Mouse (Mus musculus) right cerebral cortex, postnatal 14 days (tissue): ENCODE measurements at regions not wholly inside any gene's neighbourhood (a gene's known extent, or its start where the extent isn't known, plus 50 kb on each side); places are given as distances from the start of the nearest gene placed in this dataset.
"Not testable (repeated sequence)": the region's sequence is repeated elsewhere in the genome, so short reads cannot be mapped to it uniquely, and the experiment has no call there.

Source experiments
- DNase-seq: peaks from one replicate; pipeline ENCODE4 v3.0.0; 2022

DNA sequence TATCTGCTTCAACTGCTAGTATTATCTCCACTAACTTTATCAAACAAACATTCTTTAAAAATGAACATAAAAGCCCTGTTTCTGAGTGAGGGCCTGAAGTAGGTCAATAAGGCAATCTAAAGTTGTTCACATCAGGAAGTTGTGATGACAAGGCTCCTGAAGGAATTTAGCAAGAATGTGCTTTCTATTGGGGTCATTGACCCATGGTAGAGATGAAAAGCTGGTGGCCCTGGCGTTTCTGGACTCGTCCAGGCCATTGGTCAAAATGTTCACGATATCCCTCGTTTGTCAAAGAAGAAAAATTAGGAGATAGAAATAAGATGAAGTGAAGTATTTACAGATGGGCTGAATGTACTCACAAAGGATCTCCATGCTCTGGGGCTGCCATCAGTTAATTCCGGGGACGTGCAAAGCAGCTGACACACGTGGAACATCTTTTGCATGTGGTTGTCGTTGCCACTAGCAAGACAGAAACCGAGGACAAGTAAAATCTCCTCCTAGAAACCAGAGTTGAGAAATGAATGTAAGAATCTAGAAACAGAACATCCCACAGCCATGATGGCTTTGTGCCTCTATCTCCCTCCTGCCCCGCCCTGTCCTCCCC, 134.1 kb downstream of the Snx18 start:
- DNase-seq, result no peak

DNA sequence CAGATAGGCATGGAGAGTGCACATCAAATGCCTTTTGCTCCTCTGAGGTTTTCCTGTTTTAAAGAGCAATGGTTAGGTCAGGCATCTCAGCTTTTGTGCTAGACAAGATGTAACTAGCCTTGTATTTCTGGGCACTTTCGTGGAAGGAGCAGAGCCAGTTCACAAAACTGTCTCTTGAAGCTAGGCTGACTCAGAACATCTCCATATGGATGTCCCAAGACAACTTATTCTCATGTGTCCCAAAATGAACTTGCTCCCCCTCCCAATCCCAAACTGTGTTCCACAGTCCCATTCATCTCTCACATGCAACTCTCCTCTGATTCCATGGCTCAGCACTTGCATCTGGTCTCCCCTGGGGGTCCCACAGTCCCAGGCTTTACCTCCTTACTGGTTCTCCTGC, 135.5 kb downstream of the Snx18 start:
- no peak for DNase-seq

DNA sequence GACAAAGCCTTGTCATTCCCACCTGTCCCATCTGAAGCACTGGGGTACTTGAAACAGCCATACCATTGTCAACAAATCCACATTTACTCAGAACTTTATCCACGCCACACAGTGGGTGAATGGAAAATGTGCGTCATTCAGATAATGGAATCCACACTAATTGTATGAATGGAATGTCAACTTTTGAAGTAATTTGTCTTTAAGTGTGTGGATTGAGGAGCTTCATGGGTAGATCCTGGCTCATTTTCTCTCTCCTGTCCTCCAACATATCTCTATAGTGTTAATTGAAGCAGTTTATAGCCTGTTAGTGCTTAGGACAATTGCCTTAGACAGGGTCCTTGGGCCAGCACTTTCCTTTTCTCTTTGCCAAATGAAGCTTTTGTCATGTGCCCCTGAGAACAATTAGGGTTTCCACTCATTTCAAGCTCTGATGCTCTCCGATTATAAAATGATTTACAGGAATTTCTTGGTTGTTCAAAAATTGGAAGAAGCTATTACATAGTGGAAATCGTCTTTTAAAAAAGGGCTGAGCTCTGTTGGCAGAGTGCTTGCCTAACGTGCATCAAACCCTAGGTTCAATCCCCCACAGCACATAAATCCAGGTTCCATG, 140.4 kb downstream of the Snx18 start:
- DNase-seq, result no peak

DNA sequence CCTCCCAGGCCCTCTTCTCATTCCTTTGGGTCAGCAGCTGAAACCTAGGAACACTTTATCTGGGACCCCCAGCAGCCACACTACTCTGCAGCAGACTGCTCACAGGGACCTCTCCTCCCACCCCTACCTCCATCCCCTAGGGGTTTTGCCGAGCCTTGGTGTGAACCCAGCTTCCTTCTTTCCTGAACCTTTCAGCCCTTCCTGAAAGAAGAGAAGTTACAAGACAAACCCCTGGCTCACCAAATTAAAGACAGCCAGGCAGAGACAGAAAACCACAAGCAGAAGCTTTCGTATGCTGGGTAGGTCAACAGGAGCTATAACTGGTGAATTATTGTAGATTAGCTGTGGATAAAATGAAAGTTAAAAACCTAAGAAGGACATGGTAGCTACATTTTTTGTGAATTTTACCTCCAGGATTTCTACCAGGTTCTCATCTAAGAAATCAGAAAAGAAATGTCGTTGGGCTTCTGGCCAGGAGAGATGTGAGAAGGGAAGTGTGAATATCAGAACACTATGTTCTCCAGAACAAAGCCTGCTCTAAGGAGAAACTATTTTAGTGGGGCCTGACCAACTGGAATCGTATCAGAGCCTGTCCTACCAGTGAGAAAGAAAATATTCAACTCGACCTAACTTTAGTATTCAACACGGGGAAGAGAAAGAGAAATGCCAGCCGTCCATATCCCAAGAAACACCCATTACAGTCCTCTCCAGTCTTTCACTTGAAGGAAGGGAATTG, 147.4 kb downstream of the Snx18 start:
- no peak for DNase-seq

GRCm38 (mm10) chr13:113464190-113465064, 153.9 kb downstream of the Snx18 start:
- no peak for DNase-seq

DNA sequence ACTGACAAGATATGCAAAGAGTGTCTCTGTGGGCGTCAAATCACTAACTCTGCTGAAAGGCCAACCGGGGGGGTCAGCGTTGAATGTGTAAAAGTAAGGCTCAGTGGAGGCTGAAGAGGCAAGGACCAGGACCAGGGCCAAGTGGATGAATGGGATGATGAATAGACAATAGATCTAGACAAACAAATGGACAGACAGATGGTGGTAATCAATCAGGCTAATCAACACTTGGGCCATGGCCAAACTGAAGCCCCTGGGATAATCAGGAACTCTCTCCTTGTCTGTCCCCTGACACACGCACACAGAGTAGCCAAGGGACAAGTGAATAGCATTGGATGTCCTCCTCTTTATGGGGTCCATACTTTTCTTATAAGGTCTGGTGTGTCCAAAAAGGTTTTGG, 154.9 kb downstream of the Snx18 start:
- no peak for DNase-seq

DNA sequence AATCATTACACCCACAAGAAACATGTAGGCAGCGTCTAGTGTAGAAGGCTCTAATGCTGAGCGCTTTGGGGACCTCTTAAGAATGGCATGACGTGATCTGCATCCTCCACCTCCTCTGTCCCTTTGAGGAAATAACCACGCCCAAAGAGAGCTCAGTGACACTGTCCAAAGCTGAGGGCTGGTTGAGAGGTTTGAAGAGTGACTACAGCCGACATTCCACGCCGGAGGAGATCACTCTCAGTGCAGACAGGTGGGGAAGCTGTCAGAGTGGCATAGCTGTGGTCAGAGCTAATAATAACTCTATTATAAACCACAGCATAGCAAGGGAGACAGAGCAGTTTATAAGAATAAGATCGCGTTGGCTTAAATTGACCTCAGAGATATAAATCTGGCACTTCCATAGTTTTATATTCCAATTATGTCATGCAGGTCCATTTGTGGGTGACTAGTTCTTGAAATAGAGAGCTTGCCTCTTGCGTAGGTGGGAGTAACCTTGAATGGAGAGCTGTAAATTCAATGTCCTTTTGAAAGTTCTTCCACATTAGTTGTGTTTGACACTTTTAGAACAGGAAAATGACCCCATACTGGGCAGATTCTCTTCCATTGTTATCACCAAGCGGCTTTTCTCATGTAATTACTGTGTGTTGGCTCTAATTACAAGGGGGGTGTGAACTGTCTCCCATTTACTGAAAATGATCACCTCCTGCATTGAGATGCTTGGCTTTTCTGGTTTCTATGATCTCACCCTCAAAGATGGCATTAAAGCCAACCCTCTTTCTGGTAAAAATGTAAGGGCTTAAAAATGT, 161.7 kb downstream of the BC067074 start:
- DNase-seq, result no peak

DNA sequence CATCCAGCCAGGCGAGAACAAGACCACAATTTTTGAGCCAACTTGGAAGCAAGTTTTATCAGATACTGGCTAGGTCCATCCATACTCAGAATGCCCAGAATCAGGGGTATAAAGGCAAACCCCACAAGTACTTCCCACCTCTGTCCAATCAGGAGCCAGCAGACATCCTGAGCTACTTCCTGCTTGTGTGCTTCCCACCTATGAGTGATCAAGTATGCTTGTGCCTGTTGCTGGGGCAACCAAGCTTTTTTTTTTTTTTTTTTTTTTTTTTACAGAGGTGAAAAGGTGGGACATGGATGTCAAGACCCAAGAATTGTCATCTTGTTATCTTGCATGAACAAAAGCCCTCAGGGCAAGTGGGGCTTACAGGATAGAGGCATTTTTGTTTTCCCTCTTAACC, 155.4 kb downstream of the BC067074 start:
- DNase-seq, result no peak

- DNase-seq, result no peak
These were observed 153.3 kb downstream of the BC067074 start for GRCm38 (mm10) chr13:113446226-113446625.

DNA sequence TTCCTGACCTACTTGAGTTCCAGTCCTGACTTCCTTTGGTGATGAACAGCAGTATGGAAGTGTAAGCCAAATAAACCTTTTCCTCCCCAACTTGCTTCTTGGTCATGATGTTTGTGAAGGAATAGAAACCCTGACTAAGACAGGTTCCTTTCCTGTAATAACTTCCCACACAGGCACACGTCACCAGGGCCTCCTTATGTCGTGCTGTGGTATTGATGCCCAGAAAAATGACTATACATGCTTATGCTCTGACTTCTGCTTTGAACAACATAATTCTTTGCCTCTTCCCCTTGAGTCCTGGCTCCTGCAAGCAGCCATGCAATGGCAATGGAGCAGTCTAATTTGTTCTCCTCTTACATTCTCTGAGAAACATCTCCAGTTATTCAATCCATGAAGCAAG, 151.5 kb downstream of the BC067074 start:
- not testable (repeated sequence) for DNase-seq

- no peak for DNase-seq
These were observed 150.1 kb downstream of the BC067074 start for GRCm38 (mm10) chr13:113443078-113443477.

- no peak for DNase-seq
These were observed 149.2 kb downstream of the BC067074 start for GRCm38 (mm10) chr13:113442169-113442568.

GRCm38 (mm10) chr13:113440137-113440536, 147.2 kb downstream of the BC067074 start:
- no peak for DNase-seq

DNA sequence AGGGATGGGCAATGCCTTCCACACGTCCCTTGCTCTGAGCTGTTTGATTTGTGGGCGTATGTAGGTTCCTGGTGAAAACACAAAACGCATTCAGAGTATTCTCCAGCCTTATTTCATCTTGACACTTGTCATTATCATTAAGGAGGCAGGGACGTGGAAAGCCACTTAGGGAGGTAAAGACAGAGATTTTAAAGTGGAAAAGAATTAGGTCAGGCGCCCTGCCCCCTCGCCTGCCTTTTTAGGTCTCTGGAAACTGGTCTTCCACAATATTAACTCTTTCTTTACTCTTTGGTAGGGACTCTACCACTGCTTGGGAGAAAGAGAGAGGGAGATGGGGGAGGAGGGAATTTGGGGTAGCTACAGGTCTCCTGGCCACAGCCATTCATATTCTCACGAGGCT, 146.6 kb downstream of the BC067074 start:
- DNase-seq, result no peak

DNA sequence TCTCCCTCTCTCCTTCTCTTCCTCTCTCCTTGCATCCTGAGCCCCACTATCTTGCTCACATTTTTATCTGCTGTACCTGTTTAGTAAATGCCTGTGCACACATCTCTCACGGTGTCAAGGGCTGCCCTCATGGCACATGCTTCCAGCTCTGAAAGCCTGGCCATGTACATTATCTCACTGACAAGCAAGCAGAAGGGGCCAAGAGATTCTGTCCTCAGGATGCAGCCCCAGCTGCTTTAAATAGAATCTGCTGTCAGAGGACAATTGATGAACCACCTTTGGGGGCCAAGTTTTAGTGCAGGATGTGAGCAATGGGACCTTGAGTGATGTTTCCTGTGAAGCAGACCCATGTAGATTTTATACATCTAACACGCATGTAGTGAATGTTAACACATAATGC, 145.9 kb downstream of the BC067074 start:
- no peak for DNase-seq

DNA sequence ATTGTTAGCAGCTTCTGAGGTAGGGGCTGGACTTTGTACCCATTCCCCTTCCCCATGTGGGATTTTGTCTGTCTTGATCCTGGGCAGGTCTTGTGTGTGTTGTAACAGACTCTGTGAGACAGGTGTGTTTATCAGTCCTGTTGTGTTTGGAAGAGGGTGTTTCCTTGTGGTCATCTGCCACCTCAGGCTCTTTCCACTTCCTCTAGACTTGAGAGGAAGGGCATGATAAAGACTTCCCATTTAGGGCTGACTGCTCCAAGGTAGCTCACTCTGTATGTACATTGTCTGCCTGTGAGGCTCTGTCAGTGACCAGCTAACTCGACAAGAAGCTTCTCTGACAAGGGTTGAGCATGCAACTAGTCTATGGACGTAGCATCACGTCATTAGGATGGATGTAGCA, 143.3 kb downstream of the BC067074 start:
- DNase-seq, result no peak

DNA sequence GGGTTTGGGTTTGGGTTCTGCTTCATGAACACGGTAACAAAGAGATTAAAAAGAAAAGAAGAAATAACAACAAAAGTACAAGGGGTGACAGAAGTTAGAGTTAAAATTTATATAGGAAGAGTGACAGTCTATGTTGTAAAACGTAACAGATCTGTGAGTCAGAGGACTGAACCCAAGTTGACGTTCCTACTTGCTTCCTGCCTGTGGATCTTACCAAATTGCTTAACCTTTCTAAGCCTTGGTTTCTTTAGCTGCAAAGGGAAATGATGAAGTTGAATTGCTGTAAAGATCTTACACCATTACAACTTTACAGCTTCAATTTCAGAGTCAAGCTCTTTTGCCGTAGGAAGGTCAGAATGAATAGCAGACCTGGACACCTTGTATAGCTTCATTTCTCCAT, 142.2 kb downstream of the BC067074 start:
- DNase-seq, result no peak

GRCm38 (mm10) chr13:113433456-113433855, 140.5 kb downstream of the BC067074 start:
- no peak for DNase-seq

- DNase-seq, result no peak
These were observed 136.7 kb downstream of the BC067074 start for GRCm38 (mm10) chr13:113429615-113430014.
